Mouse (Mus musculus) limb, embryonic 10.5 days (tissue): ENCODE results near the gene Abca8a. TPM values are rescaled to one million over a fixed set of nuclear protein-coding genes. Genes with fewer than 3 reads are reported as not detected.

Source experiments
- polyA plus RNA-seq: library from polyadenylated mRNA; unstranded; fragments of >200 nt; fragmentation: Nextera tagmentation; extraction: Ambion mirVana; gene quantifications from 2 replicates; pipeline ENCODE4 v1.2.1, GENCODE M21; 2016

Gene Abca8a
- polyA plus RNA-seq, 1 experiment from 2014 or later: not detected

Other genes starting within 250 kb of the Abca8a start
- gene Abca8b, start 100.1 kb downstream of the Abca8a start, polyA plus RNA-seq: 1.1 and 1.6 TPM in 2 replicates
- gene Abca9, start 72.2 kb upstream of the Abca8a start, polyA plus RNA-seq: 0.48 and 0.51 TPM in 2 replicates
- 0.16 and 0.19 TPM in 2 replicates for gene Abca6, start 155.8 kb upstream of the Abca8a start, polyA plus RNA-seq
- 2.2 and 2.9 TPM in 2 replicates for gene Abca5, start 241.7 kb upstream of the Abca8a start, polyA plus RNA-seq